Mouse (Mus musculus) left cerebral cortex, adult 8-10 months (tissue): Measurements from ENCODE around the gene Gramd1b. TPM values are rescaled to one million over a fixed set of nuclear protein-coding genes. Genes with fewer than 3 reads are reported as not detected.
A peak's percentile ranks its signal among the peaks of the same experiment; 100 is the strongest.
"Not testable (repeated sequence)": the region's sequence is repeated elsewhere in the genome, so short reads cannot be mapped to it uniquely, and the experiment has no call there.

Source experiments
- DNase-seq, 2 experiments: peaks; one replicate each; pipeline ENCODE4 v3.0.0; 2022; ENCODE audit warnings: low spot score in 2 of 2
- total RNA-seq, 4 experiments: library from RNA; stranded (reverse); gene quantifications; 2 replicates each; pipeline ENCODE4 v1.2.4; 2022

Gene Gramd1b
- total RNA-seq, 4 experiments from 2014 or later = 125 to 138 (median 137) TPM

- no peak for DNase-seq
Measured at GRCm38 (mm10) chr9:40519294-40519693, 11.9 kb downstream of the Gramd1b start.

GRCm38 (mm10) chr9:40511970-40512369 is 19.2 kb downstream of the Gramd1b start:
- DNase-seq = no peak

GRCm38 (mm10) chr9:40509479-40509878 is 21.7 kb downstream of the Gramd1b start:
- DNase-seq = no peak

- peak in 1 of 2 experiments; percentile 59 for DNase-seq
Measured at GRCm38 (mm10) chr9:40506576-40506975, 24.6 kb downstream of the Gramd1b start.

GRCm38 (mm10) chr9:40505471-40506312 is 25.5 kb downstream of the Gramd1b start:
- DNase-seq = peak in 1 of 2 experiments; percentile 81

- DNase-seq = no peak
Measured at GRCm38 (mm10) chr9:40504886-40505285, 26.3 kb downstream of the Gramd1b start.

- no peak for DNase-seq
Measured at GRCm38 (mm10) chr9:40500691-40501090, 30.5 kb downstream of the Gramd1b start.

- DNase-seq = not testable (repeated sequence)
Measured at GRCm38 (mm10) chr9:40482351-40483084, 48.7 kb downstream of the Gramd1b start.

GRCm38 (mm10) chr9:40481271-40481670 is 49.9 kb downstream of the Gramd1b start:
- no peak for DNase-seq

GRCm38 (mm10) chr9:40479333-40479732 is 51.9 kb downstream of the Gramd1b start:
- DNase-seq = no peak

GRCm38 (mm10) chr9:40478146-40478900 is 52.9 kb downstream of the Gramd1b start:
- DNase-seq = no peak

GRCm38 (mm10) chr9:40477611-40478010 is 53.6 kb downstream of the Gramd1b start:
- no peak for DNase-seq

GRCm38 (mm10) chr9:40476098-40476497 is 55.1 kb downstream of the Gramd1b start:
- no peak for DNase-seq

GRCm38 (mm10) chr9:40472961-40473510 is 58.1 kb downstream of the Gramd1b start:
- no peak for DNase-seq

GRCm38 (mm10) chr9:40469403-40470137 is 61.6 kb downstream of the Gramd1b start:
- no peak for DNase-seq

GRCm38 (mm10) chr9:40466782-40467181 is 64.4 kb downstream of the Gramd1b start:
- no peak for DNase-seq

- no peak for DNase-seq
Measured at GRCm38 (mm10) chr9:40465596-40465995, 65.6 kb downstream of the Gramd1b start.

GRCm38 (mm10) chr9:40462401-40462800 is 68.8 kb downstream of the Gramd1b start:
- no peak for DNase-seq

GRCm38 (mm10) chr9:40460781-40461180 is 70.4 kb downstream of the Gramd1b start:
- DNase-seq = no peak
